Mouse (Mus musculus) lung, postnatal 0 days (tissue): ENCODE data around the gene Spata17.

Source experiments
- CTCF ChIP-seq: IDR thresholded peaks from 2 replicates; pipeline ENCODE4 v1.5.1; 2016; ENCODE audit warnings: antibody characterized with exemption, mild to moderate bottlenecking
- EP300 ChIP-seq: IDR thresholded peaks from 2 replicates; pipeline ENCODE4 v1.6.1; 2016; ENCODE audit warnings: antibody characterized with exemption, mild to moderate bottlenecking, control low read depth

- TF ChIP-seq CTCF, result no peak
- no peak for TF ChIP-seq EP300
These were observed 207.0 kb downstream of the Spata17 start for GRCm38 (mm10) chr1:187008236-187008635.
